Mouse (Mus musculus): ENCODE measurements at regions not wholly inside any gene's neighbourhood (a gene's known extent, or its start where the extent isn't known, plus 50 kb on each side); places are given as distances from the start of the nearest gene placed in this dataset.

GRCm38 (mm10) chr16:30774951-30775661 is 175.6 kb downstream of the Fam43a start:
- no peak for DNase-seq (ENCODE audit: extremely low read depth, low read depth)

DNA sequence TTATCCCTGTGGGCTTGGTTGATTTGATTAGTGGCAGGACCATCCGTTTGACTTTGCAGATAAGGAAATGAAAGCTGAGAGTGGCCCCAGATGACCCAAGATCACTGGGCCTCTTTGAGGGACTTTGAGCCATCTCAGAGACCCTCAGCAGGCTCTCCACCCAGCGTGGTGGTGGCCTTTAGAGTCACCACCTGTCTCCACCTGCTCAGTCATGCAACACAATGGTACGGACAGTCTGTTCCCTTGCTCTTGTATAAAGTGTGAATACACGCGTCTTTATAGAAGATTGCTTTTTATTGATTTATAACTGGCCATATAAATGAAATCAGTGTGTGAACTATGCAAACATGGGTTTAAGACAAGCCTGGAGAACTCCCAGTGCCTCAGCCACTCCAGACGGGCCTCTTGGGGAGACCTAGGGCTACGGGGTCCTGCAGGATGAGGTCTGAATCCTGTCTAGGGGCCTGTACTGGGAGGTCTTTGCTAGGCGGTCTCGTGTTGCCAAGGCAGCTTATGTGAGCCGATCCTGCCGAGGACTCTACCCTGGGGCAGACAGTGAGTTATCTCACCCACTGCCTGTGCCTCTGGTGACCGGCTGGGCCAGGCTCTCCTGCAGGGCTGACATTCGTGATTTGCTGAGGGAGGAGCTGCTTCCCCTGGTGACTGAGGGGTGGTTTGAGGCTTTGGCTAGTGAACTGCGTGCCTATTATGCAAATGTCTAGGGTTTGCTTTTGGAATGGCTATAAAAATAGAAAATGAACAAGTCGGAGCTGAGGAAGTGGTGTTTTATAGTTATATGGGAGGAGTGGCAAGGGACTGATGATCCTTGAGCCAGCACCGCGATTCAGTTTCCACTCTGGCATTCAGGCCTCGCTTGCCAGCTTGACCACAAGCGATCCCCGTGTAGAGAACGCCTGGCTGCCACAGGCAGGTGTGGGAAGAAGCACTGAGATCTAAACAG is 176.5 kb downstream of the Fam43a start:
- no peak for DNase-seq (ENCODE audit: extremely low read depth, low read depth)

DNA sequence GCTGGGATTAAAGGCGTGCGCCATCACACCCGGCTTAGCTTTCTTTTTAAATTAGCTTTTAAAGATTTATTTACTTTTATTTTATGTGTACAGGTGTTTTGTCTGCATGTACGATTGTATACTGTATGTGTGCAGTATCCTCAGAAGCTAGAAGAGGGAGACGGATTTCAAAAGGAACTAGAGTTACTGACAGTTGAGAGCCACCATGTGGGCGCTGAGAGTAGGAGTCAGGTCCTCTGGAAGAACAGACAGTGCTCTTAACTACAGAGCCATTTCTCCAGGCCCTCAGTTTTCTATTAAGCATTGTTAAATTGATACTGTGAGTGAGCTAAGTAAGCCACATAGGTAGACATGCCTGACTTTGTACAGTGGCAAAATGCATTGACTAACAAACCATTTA is 177.9 kb downstream of the Fam43a start:
- no peak for DNase-seq (ENCODE audit: extremely low read depth, low read depth)

GRCm38 (mm10) chr16:30778078-30778477 is 178.6 kb downstream of the Fam43a start:
- no peak for DNase-seq (ENCODE audit: extremely low read depth, low read depth)

- no peak for DNase-seq (ENCODE audit: extremely low read depth, low read depth)
Observed at GRCm38 (mm10) chr16:30778945-30779344, 179.4 kb downstream of the Fam43a start.

DNA sequence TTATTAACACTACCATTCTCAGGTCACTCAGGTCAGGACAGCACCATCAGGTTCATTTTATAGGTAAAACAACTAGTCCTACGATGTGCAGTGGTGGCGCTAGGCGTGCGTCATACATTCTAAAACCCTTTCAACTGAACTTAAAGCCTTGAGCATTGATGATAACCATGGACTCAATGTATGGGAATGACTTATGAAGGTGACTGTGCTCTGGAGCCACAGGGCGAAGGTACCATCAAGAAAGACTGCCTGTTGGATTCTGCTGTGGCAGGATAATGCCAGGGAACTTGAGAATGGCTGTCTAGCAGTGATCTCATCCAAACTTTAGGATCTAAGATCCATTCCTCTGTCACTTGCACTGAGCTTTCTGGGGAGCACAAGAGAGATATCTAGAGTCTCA is 184.7 kb downstream of the Fam43a start:
- no peak for DNase-seq (ENCODE audit: extremely low read depth, low read depth)

GRCm38 (mm10) chr16:30784949-30785348 is 185.4 kb downstream of the Fam43a start:
- DNase-seq (ENCODE audit: extremely low read depth, low read depth): no peak

DNA sequence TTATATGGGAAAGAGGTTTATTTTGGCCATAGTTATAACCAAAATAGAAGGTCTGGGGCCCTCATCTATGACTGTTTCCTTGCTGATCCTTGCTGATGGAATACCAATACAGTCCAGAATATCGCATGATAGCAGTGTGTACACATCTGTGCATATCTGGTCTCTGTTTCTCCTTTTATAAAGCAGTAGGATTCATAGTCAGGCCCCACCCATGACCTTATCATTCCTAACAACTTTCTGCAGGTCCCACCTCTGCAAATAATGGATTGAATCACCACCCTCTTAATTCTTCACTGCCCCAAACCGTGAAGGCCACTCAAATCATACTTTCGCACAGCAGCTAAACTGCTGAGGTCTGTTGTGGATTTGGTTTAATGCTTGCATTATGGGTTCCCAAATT is 186.5 kb downstream of the Fam43a start:
- no peak for DNase-seq (ENCODE audit: extremely low read depth, low read depth)

GRCm38 (mm10) chr16:30787351-30787750 is 187.8 kb downstream of the Fam43a start:
- no peak for DNase-seq (ENCODE audit: extremely low read depth, low read depth)

DNA sequence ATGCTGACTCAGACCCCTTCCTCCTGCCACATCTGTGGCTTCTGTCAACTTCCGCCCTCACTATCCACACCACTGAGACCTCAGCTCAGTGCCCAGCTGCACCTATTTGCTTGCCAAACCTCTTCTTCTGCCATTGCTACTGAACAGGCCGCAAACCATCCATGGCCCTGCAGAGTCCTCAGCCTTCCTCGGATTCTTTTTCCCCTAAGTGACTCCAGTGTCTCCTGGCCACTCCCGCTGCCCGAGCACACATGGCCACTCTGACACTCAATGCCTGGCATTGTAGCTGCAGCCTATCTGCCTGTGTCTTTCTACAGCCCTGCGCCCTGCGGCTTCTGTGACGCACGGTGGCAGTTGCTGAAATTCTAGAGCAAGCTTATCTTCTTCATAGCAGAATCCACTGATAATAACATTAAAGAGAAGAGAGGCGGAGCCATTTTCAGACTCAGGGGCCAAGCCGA is 188.8 kb downstream of the Fam43a start:
- DNase-seq (ENCODE audit: extremely low read depth, low read depth): peak; percentile 87

GRCm38 (mm10) chr16:30788944-30789781 is 189.6 kb downstream of the Fam43a start:
- peak; percentile 69 for DNase-seq (ENCODE audit: extremely low read depth, low read depth)

GRCm38 (mm10) chr16:30790036-30790435 is 190.5 kb downstream of the Fam43a start:
- peak; percentile 73 for DNase-seq (ENCODE audit: extremely low read depth, low read depth)

DNA sequence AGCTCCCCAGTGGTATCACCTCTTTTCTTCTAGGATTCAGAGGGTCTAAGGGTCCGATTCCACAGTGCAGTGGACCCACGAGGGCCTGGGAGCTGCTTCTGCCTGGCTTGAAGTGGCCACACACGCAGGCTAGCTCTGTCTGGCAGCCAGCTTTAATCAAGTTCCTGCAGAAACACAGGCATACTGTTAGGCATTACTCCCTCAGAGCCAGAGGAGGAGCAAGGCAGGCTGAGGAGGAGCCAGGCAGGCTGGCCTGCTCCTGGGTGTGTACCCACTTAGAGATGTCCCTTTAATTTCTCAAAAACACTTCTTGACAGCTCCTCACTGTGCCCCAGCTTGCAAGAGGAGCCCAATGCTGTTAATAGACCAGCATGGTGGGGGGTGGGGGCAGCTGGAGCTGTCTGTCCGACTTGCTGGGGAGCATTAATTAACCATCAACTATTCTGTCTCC is 191.1 kb downstream of the Fam43a start:
- DNase-seq (ENCODE audit: extremely low read depth, low read depth): peak; percentile 49

DNA sequence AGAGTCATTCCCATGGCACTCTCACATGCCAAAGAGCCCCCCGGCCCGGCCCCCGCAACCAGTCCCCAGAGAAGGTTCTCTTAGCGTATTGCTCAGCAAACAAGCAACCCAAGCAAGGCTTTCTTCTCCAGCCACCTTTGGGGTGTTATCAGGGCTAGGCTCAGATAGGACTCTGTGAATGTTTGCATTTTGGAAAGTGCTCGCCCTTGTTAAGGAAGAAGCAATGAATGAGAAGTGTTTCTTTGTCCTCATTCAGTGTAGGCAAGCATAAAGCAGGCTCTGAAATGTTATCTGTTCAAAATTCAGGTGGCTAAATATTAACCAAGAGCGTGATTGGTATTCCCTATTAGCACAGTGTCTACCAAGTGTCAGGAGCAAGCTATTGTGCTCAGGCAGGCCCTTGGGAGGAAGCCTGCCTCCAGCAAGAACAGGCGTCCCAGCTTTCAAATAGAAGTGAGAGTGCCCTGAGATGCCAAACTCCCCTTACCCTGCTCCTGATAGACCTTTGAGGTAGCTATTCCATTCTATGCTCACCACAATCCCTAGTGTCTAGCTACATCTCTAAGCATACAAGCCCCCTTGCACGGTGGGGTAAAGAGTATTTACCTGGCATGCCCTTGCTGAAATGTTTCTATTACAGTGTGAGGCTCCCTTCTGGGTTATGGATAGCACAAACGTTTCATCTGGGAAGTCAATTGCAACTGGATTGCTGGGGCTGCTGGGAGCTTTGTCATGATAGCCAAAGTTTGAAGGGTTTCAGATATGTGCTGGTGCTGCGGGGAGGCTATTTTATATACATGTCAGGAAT is 191.7 kb downstream of the Fam43a start:
- DNase-seq (ENCODE audit: extremely low read depth, low read depth): no peak

- no peak for DNase-seq (ENCODE audit: extremely low read depth, low read depth)
Observed at GRCm38 (mm10) chr16:30792738-30793377, 193.3 kb downstream of the Fam43a start.

DNA sequence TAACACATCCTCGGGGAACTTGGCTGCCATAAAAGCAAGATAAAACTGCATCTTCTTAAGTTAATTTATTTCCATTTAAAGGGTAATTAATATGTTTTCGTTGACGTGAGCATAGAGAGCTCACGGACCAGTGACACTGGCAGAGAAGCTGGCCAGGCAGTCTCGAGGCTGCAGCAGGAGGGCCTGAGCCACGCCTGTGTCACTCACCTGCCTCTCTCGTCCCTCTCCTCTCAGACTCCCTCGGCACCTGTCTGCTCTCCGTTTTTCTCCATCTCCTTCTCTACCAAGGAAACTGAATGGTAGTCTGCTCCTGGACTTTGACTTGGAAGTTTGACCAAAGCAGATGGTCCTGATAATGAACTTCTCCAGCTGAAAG is 193.8 kb downstream of the Fam43a start:
- DNase-seq (ENCODE audit: extremely low read depth, low read depth): no peak

GRCm38 (mm10) chr16:30793856-30794255 is 194.3 kb downstream of the Fam43a start:
- no peak for DNase-seq (ENCODE audit: extremely low read depth, low read depth)

GRCm38 (mm10) chr16:30795501-30795904 is 196.0 kb downstream of the Fam43a start:
- DNase-seq (ENCODE audit: extremely low read depth, low read depth): no peak

- no peak for DNase-seq (ENCODE audit: extremely low read depth, low read depth)
Observed at GRCm38 (mm10) chr16:30796103-30796502, 196.6 kb downstream of the Fam43a start.

GRCm38 (mm10) chr16:30797006-30797405 is 197.5 kb downstream of the Fam43a start:
- DNase-seq (ENCODE audit: extremely low read depth, low read depth): no peak

Measured in MEL-GATA-1-ER (cell line).